Mouse (Mus musculus): ENCODE measurements at regions not wholly inside any gene's neighbourhood (a gene's known extent, or its start where the extent isn't known, plus 50 kb on each side); places are given as distances from the start of the nearest gene placed in this dataset.

DNA sequence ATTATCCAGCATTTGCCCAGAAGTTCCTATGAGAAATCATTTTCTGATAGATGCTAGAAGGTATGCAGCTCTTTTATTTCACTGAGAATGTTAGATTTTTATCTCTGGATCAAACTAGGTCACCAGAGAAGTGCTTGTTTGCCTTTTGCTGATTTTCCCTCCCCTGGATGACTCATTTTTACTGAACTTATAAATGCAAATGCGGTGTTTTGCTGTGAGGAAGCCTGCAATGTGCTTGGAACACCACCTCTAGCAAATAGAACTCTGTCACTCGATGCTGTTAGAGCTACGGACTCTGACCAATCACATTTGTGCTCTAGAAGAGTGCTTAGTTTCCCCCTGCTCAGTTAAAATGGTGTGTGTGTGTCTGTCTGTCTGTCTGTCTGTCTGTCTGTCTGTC lies 257.2 kb downstream of the Fzd1 start:
- no peak for DNase-seq (ENCODE audit: low spot score in 2 of 2)

DNA sequence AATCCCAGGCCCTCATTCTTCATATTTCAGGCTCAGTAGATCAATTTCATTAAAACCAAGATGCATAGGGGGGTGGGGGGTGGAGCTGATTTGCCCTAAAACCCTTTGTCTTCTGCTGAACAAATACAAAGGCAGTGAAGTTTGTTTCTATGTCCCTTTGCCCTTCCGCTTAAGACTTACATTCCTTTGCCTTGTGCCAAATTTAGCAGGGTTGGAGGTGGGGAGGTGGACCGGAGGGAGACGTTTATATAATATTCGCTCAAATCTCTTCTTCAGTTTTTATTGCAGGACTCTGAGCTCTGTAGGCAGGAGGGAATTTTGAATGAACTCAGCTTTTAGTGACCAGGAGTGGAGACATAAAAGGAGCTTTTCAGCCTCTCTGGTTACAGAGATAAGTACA lies 258.8 kb downstream of the Fzd1 start:
- DNase-seq (ENCODE audit: low spot score in 2 of 2), result no peak

DNA sequence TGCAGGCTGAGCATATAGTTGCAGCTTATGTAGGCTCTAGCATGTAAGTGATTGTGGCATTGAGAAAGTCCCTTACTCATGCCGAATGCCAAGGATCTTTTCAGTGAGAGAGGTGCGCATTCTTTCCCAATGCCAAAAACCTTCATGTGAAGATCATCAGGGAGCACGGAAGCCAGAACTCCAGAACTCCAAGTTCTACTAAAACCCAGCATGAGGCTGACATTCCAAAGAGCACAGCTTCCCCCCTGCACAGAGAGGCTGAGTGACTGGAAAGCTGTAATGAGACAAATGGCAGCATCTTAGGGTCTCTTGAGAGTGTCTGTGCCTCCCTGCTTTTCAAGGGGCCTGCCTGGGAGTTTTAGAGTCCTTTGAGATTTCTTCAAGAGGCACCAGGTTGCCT lies 259.4 kb downstream of the Fzd1 start:
- DNase-seq (ENCODE audit: low spot score in 2 of 2), result no peak

DNA sequence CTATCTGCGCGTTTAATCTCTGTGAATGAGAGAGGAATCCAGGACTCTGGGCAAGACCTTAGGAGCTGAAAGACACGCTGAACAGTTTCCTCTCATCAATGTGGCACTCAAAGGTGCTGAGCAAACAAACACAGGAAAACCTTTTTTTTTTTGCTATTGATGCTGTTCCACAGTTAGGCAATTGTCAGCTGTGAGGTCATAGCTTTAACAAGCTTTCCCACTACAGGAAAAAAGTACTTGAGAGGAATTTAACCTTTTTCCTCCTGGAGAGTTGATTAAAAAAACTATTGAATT lies 261.0 kb downstream of the Fzd1 start:
- no peak for DNase-seq (ENCODE audit: low spot score in 2 of 2)

DNA sequence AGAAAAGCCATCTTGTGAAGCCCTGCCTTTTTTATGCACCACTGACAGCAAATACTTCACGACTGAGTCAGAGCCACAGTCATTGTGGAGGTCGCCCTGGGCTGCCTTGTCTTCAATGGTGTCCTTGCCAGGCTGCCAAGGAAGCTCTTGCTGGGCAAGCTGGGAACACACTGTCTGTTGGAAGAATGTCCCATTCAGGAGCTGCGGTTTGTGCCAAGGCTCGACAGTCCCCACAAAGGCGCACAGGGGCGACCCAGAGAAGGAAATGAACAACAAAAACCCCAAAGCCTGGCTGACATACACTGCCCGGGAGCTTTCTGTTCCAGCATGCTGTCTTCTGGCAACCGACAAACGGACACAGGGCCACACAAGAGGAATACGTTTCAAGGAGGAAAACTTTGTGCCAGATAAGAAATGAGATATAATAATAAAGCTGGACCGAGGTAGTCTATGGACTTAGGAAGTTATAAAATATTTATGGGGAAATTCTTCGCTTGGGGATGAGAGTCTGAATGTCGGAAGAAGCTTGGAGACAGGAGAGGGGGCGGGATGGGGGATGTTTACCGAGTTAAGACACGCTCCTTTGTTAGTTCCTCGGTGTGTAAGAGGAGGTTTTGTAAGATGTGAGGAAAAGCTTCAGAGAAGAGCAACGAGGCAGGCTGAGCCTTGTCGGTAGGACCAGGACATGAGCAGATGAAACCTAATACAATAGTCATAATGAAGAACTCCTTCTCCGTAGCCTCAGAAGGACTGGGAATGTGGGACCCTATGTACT lies 261.5 kb downstream of the Fzd1 start:
- peak; percentile 42 to 53 for DNase-seq (ENCODE audit: low spot score in 2 of 2)

DNA sequence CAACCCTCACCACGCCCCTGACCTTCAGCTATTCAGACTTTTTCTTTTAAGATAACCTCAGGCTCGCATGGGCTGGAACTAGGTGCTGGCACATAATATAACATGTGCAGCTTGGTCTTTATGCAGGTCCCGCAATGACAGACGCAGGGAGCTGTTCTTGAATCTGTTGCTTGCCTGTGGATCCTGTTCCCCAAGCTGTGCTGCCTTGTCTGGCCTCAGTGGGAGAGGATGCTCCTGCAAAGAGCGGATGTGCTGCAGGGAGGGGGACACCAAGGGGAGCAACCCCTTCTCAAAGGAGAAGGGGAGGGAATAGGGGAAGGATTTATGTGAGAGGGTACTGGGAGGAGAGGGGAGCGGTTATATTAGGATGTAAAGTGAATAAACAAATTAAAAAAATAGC lies 262.4 kb downstream of the Fzd1 start:
- no peak for DNase-seq (ENCODE audit: low spot score in 2 of 2)

DNA sequence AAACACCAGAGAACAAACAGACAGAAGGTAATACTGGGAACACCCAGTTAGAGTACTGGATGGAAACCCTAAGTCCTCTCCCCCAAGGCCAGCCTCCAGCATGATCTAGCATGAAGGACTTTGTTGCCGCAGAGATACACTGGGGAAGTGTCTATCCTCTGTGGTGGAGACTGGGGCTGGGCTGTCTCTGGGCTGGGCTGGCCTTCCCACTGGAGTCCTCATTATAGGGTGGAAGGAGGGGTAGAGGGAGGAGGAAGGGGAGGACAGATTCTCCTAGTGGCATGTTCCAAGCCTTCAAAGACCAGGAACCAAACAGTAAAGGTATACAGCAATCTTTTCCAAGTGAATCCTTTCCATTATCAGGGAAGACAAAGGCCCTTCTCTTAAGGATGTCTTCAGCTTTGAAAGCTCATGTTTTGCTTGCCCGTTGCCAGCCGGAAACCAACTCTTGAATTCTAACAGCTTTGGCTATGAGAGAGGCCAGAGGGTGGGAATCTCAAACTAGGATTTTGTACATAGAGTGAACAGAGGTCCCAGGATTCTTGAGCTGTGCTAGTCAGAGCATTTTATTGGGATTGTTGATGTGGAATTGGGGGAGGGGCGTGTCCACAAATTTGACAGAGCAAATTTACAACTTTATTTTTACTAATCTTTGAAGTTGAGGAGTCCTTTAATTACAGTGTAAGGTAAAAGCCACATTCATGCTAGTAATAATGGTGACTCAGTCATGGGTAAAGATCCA lies 271.3 kb downstream of the Fzd1 start:
- no peak for DNase-seq (ENCODE audit: low spot score in 2 of 2)

DNA sequence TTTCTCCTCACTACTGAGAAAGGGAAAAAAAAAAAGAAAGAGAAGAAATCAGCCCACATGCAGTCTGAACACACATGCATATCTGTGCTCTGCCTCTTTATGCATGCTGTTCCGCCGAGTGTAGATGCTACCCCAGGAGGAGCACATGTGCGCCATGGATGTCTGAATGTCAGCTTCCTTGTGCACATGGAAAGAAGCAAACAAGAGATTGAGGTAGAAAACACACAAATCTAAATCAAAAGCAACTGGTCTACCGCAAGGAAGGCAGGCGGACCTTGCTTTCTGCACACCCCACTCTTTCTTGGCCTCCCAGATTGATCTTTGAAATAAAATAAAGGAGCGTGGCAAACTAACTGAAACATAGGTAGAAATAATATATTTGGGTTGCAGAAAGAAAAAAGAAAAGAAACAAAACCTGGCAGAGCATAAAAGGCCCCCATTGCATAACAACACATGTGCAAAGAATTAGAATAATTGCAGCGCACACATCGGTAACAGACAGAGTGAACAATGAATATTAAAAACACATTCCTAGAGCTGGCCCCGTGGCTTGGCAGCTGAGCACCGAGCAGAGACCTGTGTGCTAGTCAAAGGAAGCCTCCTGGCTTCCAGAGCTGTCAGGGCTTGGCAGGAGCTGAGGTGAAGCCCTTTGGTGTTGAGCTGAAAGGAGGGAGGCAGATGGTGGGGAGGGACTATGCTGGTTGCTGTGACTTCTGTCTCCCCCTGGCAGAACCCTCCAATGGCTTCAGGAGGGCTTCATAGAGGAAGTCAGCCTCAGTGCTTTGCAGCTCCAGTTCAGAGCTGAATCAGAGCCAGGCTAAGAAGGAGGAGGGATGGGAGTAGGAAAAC lies 272.1 kb downstream of the Fzd1 start:
- peak in 1 of 2 experiments; percentile 29 for DNase-seq (ENCODE audit: low spot score in 2 of 2)

DNA sequence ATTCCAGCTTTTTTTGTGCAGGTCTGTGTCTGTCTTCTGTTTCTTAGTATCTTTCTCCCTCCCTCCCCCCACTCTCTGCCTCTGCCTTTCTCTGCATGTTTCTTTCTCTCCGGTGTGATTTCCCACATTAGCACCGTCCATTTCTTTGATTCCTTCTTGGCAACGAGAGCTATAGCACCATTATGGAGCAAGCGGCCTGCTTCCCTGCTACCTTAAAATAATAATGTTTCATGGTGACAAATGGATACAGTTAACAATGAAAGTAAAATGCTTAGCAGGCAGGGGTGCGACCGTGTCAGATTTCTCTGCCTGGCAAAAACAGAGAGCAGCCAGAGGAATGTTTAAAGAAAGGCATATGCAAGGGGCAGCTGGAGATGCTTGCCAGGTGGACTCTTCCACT lies 273.1 kb downstream of the Fzd1 start:
- no peak for DNase-seq (ENCODE audit: low spot score in 2 of 2)

DNA sequence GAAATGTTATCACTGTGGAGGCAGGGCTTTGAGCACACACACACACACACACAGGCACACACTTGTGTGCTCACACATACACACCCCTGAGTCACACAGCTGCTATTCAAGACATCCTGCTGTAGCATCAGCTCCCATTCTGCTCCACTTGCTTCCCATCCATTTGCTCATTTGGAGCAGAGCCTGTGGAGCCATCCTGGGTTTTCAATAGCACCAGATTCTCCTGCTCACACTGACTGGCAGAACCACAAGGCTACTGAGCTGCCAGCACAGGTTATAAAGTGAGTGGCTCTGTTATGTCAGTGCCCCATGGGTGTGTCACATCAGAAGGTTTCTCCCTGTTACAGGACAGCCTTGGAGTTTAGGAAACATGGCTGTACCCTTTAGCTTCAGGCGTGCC lies 273.7 kb downstream of the Fzd1 start:
- no peak for DNase-seq (ENCODE audit: low spot score in 2 of 2)

DNA sequence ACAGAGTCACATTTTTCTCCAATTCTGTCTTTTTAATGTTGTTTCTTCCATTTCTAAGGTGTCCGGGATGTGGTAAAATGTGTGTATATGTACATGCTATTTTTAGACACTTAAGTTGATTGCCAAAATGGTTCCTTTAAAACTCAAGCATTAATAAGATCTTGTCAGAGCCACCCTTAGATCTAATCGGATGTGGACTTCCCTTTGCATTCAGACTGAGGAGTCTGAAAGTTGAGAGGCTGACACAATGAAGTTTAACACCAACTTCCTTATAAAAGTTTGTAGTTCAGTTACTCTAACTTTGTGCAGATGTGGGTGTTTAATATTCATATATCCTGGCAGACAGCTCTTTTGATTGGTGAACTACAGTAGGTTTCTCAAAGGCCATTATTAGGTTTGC lies 282.1 kb downstream of the Mterf1b start:
- no peak for DNase-seq (ENCODE audit: low spot score in 2 of 2)

Measured in frontal cortex, postnatal 14 days (tissue).